Mouse (Mus musculus): ENCODE measurements around the gene Gm20843.
"Not testable (repeated sequence)": the region's sequence is repeated elsewhere in the genome, so short reads cannot be mapped to it uniquely, and the experiment has no call there.

The Gm20843 gene

DNA sequence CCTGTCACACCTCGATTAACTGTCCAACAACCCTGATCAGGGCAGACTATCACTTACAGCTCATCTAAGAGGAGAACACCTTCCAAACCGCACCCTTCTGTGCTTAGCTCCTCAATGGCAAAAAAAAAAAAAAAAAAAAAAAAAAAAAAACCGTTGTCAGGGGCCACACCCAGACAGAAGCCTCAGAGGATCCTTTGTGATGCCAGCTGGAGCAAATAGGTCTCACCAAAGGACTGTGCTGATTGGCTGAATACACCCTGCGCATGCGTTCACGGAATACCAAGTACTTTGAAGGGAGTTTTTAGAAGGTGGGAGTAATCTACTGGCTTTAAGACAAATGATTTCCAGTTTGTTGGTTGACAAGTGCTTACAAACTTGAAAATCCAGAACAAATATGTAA lies at the start of gene Gm20843:
Gene Gm20843 (minus strand): TSS at position 101 of the 400 bp plus-strand sequence.
- POLR2A ChIA-PET, CTCF ChIA-PET: not testable (repeated sequence)

All from embryonic stem cell, embryonic (primary cell).